Mouse (Mus musculus) splenic B cell, adult 2 months (primary cell): ENCODE measurements around the gene Ubr3.
A peak's percentile ranks its signal among the peaks of the same experiment; 100 is the strongest.

Source experiments
- DNase-seq: peaks from one replicate; pipeline ENCODE4 v3.0.0-alpha.2; 2011; ENCODE audit warnings: low read depth, low spot score
- H3K27me3 ChIP-seq: 2 replicates; pipeline ENCODE4 v1.6.1; 2012; ENCODE audit warnings: mild to moderate bottlenecking, low read length, moderate library complexity, mixed read lengths; ENCODE audit not compliant: control insufficient read depth, poor library complexity, insufficient read depth, severe bottlenecking
- H3K36me3 ChIP-seq: 2 replicates; pipeline ENCODE4 v1.6.1; 2012; ENCODE audit warnings: mild to moderate bottlenecking, low read length, moderate library complexity, mixed read lengths; ENCODE audit not compliant: control insufficient read depth, poor library complexity, insufficient read depth, severe bottlenecking

Ubr3 gene

DNA sequence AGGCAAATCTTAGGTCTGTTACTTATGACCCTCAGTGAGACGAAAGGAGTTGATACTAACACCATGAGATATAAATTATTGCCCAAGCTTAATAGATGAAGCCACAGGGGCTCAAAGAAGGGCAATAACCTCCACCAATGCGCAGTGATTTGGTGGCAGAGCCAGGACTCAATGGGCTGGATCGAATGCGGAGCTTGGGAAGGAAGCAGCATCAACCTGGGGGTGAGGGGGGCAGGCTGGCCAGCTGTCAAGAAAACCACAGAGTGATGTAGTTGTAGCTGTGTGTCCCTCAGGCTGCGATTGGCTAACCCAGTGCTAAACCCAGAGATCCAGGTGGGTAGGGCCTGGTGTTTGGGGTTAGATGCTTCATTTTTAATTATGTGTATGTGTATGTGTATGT lies 137.8 kb downstream of the Ubr3 start:
- no peak for DNase-seq
- Histone ChIP-seq H3K27me3 (no peaks in the 10 kb centered on the region), H3K36me3 (no peaks in the 10 kb centered on the region)

DNA sequence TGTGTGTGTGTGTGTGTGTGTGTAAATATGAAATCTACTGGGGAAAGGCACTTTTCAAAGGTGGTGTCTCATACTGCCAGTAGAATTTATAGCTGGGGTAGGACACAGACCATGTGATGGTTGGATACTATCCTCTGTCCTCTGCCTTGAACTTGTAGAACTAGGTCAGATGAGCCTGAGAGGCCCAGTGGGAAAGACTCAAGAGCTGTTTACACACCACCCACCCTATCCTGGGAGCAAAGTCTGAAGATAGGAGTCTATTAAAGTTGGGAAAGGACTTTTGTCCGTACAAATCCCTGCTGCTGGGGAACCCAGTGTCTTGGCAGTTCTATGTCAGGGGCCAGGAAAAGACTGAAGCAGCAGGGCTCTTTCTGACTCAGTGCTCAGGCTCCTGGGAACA lies 138.3 kb downstream of the Ubr3 start:
- Histone ChIP-seq H3K36me3 (no peaks in the 10 kb centered on the region), H3K27me3 (no peaks in the 10 kb centered on the region)
- DNase-seq, result no peak

DNA sequence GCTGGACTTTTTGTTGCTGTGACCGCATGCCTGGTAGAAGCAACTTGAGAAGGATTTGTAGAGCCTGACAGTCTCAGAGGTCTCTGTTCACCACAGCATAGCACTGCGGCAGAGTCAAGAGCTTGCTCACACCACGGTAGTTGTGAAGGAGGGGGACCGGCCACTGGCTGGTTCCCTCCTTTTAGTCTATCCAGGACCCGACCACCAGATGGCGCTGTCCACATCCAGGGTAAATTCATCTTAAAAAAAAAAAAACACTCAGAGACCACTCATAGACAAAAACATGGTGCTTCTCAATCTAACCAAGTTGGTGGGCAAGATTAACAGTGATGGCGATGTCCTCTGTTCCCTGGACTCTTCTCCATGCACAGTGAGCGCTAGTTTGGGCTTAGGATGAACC lies 140.2 kb downstream of the Ubr3 start:
- Histone ChIP-seq H3K36me3 (no peaks in the 10 kb centered on the region), H3K27me3 (no peaks in the 10 kb centered on the region)
- peak; percentile 80 for DNase-seq

DNA sequence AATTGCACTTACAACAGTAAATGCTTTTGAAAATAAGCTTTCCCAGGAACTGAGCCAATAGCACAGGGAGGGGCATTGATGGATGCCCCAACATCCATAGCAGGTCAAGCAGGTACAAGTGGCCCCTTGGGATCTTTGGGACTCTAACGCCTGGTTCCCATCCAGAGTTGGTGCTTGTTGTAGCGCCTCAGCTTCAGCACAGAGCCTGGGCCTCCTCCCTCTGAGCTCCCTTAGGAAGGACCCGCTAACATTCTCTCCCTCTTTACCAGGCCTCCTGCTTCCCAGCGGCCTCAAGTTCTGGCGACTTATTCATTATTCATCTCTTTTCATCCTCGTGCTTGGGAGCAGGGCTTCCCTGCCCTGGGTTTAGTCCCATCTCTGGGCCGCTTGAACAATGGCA lies 141.7 kb downstream of the Ubr3 start, which contains the start of gene Myo3b:
Myo3b (plus strand) TSS at position 375 of the 400 bp plus-strand sequence.
- no peaks in the 10 kb centered on the region for H3K27me3 ChIP-seq
- no peak for DNase-seq

DNA sequence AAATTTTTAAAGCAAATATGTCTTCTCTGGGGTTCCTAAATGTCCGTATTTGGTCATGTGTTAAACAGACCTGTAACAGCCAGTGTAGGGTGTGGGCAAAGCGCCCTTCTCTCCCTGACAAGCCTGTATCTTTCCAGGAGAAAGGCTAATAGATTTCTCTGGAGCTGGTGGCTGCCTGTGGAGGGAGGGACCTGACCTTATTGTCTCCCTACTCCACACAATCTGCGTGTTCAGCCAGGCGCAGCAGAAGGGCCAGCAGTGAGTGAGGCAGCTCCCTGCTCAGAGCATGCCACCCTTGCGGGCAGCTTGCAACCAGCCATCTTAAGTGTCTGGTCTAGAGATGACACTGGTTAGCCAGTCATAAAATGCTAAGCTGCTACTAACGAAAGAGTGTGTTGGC lies 147.4 kb downstream of the Ubr3 start:
- Histone ChIP-seq H3K27me3 (no peaks in the 10 kb centered on the region), H3K36me3 (no peaks in the 10 kb centered on the region)
- DNase-seq, result no peak

More for the DNA sequence above, 141.7 kb downstream of the Ubr3 start, which contains the start of gene Myo3b:
- H3K36me3 ChIP-seq, result no peaks in the 10 kb centered on the region

DNA sequence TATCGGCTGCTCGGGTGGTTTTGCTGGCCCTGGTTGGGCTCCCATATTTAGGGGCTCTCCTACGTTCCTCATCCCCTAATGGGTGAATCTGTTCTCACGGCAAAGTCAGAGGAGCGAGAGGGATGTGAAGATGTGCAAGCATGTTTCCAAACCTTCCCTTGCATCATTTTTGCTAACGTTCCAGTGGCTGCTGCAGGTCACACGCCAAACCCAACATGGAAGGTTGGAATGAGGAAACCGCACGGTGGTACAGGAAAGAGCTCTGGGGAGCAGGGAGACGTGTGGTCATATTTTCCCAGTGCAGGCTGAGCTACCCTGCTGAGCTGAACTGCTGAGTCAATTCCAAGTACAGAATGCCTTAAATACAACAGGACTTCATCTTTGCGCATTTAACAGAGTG lies 150.8 kb downstream of the Ubr3 start:
- Histone ChIP-seq H3K36me3 (no peaks in the 10 kb centered on the region), H3K27me3 (no peaks in the 10 kb centered on the region)
- no peak for DNase-seq

DNA sequence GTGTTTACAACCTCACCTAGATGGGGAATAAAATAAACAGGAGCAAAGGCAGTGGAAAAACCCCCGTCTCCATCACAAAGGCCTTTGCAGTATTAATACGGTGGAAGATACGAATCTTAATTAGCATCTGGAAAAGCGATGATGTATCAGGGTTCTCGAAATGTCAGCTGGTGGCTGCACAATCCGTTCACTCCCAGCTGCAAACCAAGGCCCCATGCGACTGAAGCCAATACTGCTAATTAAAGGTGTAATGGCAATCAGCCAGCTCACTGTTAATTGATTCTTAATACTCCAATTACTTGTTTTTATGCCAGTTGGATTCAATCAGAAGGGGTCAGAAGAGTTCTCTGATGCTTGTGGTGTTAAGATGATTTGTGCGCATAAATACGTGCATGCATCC lies 156.8 kb downstream of the Ubr3 start:
- H3K36me3 ChIP-seq, result no peaks in the 10 kb centered on the region
- H3K27me3 ChIP-seq, result no peaks in the 10 kb centered on the region
- no peak for DNase-seq

DNA sequence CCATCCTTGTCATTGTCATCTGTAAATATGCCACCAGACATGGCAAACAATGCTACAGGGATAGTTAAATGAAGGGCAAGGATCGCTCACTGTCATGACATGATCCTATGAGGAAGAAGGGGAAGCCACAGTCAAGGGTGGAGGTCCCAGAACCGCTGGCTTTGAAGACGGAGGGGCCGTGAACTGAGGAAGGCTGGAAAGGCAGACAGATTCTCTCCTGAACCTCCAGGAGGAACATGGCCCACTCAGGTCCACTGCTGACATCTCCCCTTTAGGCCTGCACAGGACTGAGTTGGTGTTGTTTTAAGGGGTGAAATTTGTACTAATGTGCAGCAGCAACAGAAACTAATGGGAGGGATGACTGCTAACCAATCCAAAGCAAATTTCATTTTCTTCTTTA lies 161.2 kb downstream of the Ubr3 start:
- H3K27me3 ChIP-seq, result no peaks in the 10 kb centered on the region
- H3K36me3 ChIP-seq, result no peaks in the 10 kb centered on the region
- DNase-seq, result no peak

DNA sequence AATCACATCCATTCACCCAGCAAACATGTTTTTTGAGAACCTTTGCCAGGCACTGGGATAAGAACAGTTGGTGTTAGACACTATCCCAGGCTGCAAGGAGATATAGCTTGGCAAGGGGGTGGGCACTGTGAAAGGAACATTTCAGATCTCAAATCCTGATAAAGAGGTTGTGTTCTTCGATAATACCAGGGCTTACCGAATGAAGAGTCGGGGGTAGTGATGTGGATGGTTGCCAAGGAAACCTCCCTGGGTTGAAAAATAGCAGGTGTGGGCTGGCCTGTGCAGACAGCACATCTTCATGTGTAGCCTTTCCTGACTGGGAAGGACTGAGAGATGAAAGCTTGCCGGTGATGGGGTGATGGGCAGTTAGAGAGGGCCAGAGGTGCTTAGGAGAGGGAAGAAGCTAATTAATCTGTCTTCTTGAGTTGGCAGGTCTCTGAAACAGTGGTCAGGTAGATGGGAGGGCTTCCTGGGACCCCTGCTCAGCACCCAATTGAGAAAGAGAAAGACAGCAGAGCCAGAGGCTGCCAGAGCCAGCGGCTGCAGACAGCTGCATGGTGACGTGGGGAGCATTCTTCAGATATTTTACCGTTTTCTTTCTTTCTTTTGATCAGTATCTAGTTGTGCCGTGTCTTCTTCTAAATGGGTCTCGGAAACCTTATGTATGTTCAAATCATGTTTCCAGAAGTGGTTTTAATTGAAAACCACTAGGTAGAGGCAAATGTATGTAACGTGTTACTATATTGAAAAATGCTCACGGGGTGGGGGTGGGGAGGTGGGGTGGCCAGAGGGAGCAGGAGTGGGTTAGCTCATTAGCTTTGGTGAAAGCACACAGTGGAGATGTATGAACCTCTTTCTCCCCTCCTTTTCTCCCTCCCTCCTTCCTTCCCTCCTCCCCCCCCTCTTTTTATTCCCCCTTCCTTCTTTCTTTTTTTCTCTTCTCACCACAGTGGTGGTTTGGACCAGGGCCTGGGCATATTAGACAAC lies 163.6 kb downstream of the Ubr3 start:
- no peaks in the 10 kb centered on the region for H3K27me3 ChIP-seq
- no peak for DNase-seq
- no peaks in the 10 kb centered on the region for H3K36me3 ChIP-seq

DNA sequence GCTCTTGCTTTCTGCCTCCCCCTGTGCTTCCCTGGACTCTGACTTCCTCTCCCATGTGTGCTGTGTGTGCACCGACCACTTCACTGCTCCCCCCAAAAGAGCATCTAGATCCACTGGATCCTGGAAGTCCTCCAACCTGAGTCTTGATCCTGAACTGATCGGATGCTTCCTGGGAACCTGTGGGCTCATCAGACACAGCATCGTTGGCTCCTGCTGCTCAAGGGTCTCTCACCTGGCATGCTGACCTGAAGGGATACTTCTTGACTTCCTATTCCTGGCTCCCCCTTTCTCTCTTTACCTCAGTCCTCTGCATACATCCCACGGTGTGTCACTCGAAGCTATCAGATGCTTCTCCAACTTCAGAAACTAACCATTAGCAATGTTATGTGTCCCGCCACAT lies 168.1 kb downstream of the Ubr3 start:
- Histone ChIP-seq H3K36me3 (no peaks in the 10 kb centered on the region), H3K27me3 (no peaks in the 10 kb centered on the region)
- no peak for DNase-seq

DNA sequence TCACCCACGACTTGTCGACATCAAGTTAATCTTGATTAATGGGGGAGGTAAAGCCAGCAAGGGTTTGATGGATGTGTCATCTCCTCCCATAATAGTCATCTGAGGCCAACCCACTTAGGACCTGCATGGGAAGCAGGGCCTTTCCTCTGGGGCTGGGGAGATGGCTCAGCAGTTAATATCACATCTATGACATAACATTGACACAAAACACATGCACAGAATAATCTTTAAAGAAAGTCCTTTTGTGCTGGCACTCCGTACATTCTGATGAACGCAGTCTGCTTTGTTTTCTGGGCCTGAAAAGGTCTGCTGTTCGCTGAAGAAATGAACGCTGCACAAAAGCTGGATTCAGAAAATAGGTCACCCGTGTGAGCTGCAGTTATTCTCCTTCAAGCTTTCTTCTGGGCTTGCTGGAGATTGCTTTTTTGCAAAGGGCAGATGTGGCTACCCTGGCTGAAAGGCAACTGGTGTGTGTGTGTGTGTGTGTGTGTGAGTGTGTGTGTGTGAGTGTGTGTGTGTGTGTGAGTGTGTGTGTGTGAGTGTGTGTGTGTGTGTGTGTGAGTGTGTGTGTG lies 168.8 kb downstream of the Ubr3 start:
- Histone ChIP-seq H3K36me3 (no peaks in the 10 kb centered on the region), H3K27me3 (no peaks in the 10 kb centered on the region)
- no peak for DNase-seq

DNA sequence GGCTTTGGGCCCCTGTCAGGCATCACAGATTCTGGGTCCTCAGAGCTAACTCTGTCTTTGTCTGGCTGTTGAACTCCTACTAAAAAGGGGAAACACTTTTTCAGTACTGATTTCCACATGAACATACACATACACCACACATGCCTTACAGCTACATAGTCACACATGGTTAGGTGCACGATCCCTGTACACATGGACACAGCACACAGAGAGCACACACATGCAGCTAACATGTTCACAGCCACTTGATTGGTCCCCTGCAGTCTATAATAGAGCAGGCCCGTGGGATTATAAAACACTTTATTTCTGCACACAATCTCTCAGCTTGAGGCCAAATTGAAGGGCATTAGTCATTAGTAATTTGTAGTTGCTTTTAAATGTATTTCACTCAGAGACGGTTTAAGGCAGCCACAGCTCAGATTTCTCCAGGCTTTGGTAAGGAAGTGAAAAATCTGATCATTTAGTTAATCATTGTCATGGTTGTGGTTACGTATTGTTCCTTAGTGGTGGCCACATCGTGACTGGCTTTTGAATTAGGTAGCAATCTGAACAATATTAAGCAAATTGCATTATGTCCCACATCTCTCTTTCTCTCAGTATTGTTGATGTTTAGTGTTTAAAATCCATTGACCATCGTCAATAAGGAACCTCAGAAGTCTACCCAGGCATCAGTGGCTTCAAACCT lies 169.4 kb downstream of the Ubr3 start:
- Histone ChIP-seq H3K27me3 (no peaks in the 10 kb centered on the region), H3K36me3 (no peaks in the 10 kb centered on the region)
- DNase-seq, result no peak

DNA sequence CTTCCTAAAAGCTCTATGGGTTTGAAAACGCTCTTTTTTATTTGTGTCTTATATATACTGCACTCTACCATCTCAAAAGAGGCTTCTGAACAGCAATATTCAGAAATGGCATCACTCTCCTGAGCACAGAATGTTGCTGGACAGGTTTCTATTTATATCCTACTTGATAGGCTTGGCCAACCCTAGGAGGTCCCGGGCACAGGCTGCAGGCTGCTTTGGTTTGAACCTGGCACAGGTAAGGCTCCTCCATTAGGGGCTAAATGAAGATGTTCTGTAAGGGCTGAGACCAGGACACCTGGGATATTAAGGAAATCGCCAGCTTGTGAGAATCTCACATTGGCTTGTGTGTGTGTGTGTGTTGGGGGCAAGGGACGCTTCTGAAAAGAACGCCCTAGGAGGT lies 172.8 kb downstream of the Ubr3 start:
- DNase-seq, result no peak
- Histone ChIP-seq H3K27me3 (no peaks in the 10 kb centered on the region), H3K36me3 (no peaks in the 10 kb centered on the region)
